Mouse (Mus musculus) left cerebral cortex, postnatal 36 days (tissue): ENCODE results near the gene Gm12253. TPM values are rescaled to one million over a fixed set of nuclear protein-coding genes. Genes with fewer than 3 reads are reported as not detected.

Experiments
- DNase-seq, 2 experiments: peaks; one replicate each; pipeline ENCODE4 v3.0.0; 2021 to 2022; ENCODE audit warnings: low spot score in 2 of 2, mixed read lengths in 1 of 2
- intact Hi-C: fragments of 180-260 bp; cut with DNase I; formaldehyde crosslinking; loops from one replicate; pipeline ENCODE4 v1.15.1; 2025
- total RNA-seq, 2 experiments: library from RNA; stranded (reverse); gene quantifications; 2 replicates each; pipeline ENCODE4 v1.2.3; 2021

The Gm12253 gene
- total RNA-seq = not detected

DNA sequence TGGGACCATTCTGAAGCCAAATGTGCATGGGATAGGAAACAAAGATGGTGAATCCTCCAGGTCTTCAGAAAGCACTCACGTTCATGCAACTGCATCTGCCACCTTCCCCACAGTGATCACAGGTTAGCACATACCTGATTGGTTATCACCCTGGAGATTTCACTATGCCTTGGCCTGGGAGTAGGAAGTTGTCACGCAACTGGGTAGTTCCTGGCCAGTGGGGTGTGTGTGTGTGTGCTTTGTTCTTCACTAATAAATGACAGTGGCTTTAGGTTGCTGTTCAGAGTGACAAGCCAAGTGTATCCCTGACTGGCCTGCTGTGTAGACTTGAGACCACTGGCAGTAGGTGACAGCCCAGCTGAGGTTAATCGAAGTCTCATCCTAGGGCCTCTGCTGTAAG lies at the start of gene Gm12253:
Gene Gm12253, plus strand, starts transcription at position 301 of the 400 bp plus-strand sequence.
- DNase-seq = no peak

DNA sequence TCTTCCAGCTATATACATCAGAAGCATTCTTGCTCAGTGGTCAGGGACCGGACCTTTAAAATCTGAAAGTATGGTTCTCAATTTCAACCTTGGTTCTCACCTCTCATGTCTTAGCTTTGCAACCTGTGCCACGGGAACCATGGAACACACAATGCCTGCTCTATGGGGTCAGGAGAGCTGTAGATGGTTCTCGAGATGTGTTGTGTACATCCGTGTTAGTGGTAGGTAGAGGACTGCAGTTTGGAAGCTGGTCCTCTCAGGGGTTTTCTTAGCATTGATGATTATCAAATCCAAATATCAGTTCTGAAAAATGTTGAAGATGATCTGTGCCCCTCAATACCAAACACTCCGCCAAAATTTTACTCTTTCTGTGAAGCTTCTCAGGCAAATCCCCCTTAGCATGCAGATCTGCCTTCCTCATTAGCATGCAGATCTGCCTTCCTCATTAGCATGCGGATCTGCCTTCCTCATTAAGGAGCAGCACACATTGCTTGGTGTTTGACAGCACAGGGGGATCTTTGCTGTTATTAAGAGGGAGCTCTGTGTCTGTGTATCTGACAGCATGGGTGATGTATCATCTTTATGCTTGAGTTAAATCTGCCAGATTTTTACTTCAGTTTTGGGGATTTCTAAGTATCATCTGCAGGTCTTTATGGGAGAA lies 32.2 kb upstream of the Gm12253 start:
- DNase-seq = no peak
- intact Hi-C loops = loop anchor here (5.0 kb wide), 1 partner anchor 187 kb away; no protein-coding TSS in a partner anchor

More for the DNA sequence above, at the start of gene Gm12253:
- intact Hi-C loops = no loop called here

DNA sequence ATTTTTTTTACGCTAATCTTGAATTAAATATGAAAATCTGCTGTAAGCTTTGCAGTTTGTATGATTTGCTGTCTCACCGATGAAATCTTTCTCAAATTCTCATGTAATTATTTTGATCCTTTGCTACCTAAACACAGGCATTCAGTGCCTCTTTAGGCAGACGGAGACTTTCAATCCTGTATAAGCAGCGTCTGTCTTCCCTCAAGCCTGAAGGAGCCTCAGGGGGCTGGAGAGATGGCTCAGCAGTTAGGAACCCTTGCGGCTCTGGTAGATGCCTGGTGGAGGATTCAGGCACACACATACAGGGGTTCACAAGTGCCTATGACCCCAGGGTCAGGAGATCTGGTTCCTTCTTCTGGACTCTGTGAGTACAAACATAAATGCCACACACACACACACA lies 31.7 kb upstream of the Gm12253 start:
- DNase-seq = no peak
- intact Hi-C loops = loop anchor here (5.0 kb wide), 1 partner anchor 187 kb away; no protein-coding TSS in a partner anchor

DNA sequence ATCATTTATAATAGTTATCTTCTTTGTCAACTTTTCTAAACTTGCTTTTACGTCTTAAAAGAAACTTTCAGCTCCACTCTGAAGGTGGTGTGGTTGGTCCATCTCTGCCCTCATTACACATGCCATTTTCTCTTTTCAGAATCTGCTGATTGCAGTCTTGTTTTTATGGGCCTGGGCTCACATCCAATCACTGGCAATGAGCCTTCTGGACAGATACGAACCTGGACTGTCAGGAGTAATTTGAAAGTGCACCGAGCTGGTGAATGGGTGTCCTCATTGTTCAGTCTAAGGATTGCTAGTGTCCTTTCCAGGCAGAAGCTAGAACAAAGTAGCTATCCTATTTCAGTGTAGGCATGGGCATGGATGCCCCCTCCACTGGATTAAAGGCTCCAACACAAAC lies 24.3 kb upstream of the Gm12253 start:
- DNase-seq = no peak
- intact Hi-C loops = no loop called here

DNA sequence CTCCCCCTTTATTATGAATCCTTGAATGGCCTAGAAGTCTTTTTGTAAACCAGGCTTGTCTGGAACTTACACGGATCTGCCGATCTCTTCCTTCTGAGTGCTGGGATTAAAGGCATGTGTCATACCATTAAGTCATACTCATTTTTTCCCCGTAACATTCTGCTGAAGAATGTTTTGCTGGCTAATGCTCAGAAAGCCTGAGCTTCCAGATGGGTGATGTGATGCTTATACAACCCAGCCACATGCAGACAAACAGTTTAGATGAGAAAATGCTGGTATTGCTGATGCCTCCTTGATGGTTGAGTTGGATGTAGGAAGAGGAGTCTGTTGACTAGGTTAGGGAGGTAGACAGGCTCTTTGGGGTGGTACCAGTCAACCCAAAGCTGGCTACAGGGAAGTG lies 14.0 kb upstream of the Gm12253 start:
- DNase-seq = no peak

DNA sequence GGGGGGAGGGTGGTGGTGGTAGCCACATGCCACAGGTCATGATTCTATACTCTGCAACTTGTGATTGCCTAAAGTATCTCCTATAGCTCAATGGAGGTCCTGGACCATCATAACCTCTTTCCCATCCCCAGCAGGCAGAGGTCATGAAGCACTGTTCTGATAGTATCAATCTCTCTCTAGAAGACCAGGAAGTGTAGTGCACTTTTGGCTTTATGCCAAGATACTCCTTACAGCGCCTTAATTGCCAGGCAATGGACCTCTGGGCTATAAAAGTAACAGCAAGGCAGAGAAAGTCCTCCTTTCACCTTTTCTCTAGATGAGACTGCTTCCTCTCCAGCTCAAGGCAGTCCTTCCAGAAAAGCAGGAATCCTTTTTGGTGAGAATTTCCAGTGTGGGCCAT lies 11.5 kb upstream of the Gm12253 start, which contains the start of gene 1810065E05Rik:
Gene 1810065E05Rik, plus strand, starts transcription at position 297 of the 400 bp plus-strand sequence.
- DNase-seq = no peak
- intact Hi-C loops = no loop called here

More for the DNA sequence above, 14.0 kb upstream of the Gm12253 start:
- intact Hi-C loops = no loop called here

DNA sequence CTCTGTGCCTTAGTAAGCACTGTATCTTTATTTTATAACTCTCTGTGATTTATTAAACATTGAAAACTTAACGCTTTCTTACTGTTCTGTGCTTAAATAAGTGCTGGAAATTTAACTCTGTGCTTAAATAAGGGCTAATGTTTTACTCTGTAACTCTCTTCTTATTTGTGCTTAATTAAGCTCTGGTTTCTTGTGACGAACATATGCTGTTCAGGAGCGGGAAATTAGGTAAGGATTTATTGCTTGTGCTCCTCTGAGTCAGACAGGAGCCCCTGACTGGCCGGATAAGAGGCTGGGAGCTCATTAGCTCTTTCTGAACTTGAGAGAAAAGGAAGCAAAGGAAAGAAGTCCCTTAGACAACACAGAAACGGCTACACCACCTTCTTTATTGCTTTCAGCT lies 5.5 kb downstream of the Gm12253 start:
- intact Hi-C loops = no loop called here
- DNase-seq = no peak

DNA sequence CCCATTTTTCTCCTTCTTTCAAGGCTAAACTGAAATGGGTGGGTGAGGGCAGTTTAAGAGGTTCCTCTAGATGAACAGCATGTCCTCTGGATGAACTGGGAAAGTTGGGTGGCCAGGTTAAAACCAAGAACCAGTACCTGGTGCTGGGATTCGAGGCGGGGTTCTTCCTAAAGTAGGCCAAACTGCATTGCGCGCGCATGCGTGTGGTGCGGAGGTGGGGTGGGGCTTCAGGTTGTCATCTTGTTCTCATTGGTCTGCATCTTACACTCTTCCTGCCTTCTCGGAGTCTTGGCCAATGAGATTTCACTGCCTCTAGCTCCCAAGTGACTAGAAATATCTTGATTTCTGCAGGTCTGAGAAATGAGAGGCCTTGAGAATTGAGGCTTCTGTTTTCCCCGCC lies 20.4 kb downstream of the Gm12253 start, which contains the start of gene Lypd9:
Gene Lypd9, minus strand, starts transcription at position 165 of the 400 bp plus-strand sequence.
- DNase-seq = no peak
- intact Hi-C loops = no loop called here

DNA sequence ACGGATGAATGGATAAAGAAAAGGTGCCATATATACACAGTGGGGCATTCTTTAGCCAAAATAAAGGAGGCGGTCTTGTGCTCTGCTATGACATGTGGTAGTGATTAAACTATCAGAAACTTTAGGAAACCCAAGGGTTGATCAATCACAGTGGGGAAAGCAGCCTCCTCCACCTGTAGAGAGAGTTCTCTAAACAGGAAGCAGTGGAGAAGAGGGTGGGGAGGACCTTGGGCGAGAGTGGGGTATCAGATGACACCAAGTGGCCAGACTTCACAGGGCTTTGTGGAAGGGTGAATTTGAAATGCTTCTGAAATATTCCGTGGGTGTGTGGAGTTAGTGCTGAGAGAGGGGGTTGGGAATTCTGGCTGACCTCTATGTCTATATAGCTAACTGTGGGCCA lies 21.2 kb downstream of the Gm12253 start:
- DNase-seq = no peak
- intact Hi-C loops = no loop called here

DNA sequence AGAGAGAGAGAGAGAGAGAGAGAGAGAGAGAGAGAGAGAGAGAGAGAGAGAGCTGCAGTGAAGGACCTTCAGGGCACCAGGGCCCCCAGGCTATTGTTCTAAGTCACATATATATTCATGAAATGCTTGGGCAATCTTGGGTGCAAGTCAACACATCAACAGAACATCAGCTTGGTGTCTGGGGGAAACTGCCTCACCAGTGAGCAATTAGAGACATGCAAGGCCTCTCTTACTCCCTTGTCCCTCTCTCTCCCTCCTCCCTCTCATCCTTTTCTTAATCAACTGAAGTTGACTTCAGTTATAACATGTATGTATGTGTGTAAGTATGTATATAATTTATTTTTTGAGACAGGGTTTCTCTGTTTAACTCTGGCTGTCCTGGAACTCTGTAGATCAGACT lies 29.8 kb downstream of the Gm12253 start, which contains the start of gene Olfr30:
Gene Olfr30, minus strand, starts transcription at position 101 of the 400 bp plus-strand sequence.
- intact Hi-C loops = no loop called here
- no peak for DNase-seq

Other genes with a start within 250 kb of the Gm12253 start
- gene Igtp, start 233.0 kb upstream of the Gm12253 start, total RNA-seq = 1 to 10 TPM; 3.6 to 3.8 TPM
- 1 to 10 TPM; 2.3 to 2.7 TPM for gene Irgm2, start 232.9 kb upstream of the Gm12253 start, total RNA-seq
- not detected for gene 4930438A08Rik, start 157.8 kb upstream of the Gm12253 start, total RNA-seq
- 10 to 100 TPM; 17.8 to 31.5 TPM for gene Zfp692, start 125.5 kb upstream of the Gm12253 start, total RNA-seq
- 10 to 100 TPM; 42.5 to 57.4 TPM for gene Zfp672, start 102.2 kb upstream of the Gm12253 start, total RNA-seq
- gene Sh3bp5l, start 101.8 kb upstream of the Gm12253 start, total RNA-seq = 10 to 100 TPM; 53.6 to 57.8 TPM
- not detected for gene Lypd8, start 53.5 kb upstream of the Gm12253 start, total RNA-seq
- gene 1810065E05Rik, start 11.4 kb upstream of the Gm12253 start, total RNA-seq = not detected
- not detected for gene Lypd9, start 20.4 kb downstream of the Gm12253 start, total RNA-seq
- not detected for gene Olfr30, start 29.7 kb downstream of the Gm12253 start, total RNA-seq
- gene Olfr332, start 60.0 kb downstream of the Gm12253 start, total RNA-seq = not detected
- gene Olfr331, start 70.0 kb downstream of the Gm12253 start, total RNA-seq = not detected
- gene Olfr330, start 102.3 kb downstream of the Gm12253 start, total RNA-seq = not detected
- gene Olfr329-ps, start 113.9 kb downstream of the Gm12253 start, total RNA-seq = not detected
- gene Olfr328, start 123.1 kb downstream of the Gm12253 start, total RNA-seq = under 1 TPM in 1 of 2 experiments, not detected in 1; 0.10 TPM
- gene Olfr224, start 138.0 kb downstream of the Gm12253 start, total RNA-seq = not detected
- gene Olfr325, start 145.2 kb downstream of the Gm12253 start, total RNA-seq = not detected
- gene Olfr324, start 162.6 kb downstream of the Gm12253 start, total RNA-seq = not detected
- not detected for gene 2210407C18Rik, start 183.5 kb downstream of the Gm12253 start, total RNA-seq
- not detected for gene Olfr323, start 197.9 kb downstream of the Gm12253 start, total RNA-seq
- gene Trim58, start 207.9 kb downstream of the Gm12253 start, total RNA-seq = not detected
- not detected for gene Olfr322, start 226.2 kb downstream of the Gm12253 start, total RNA-seq
- gene Olfr320, start 248.5 kb downstream of the Gm12253 start, total RNA-seq = not detected